Mouse (Mus musculus) stomach, embryonic 14.5 days (tissue): ENCODE results near the gene Tmem102. TPM values are rescaled to one million over a fixed set of nuclear protein-coding genes. Genes with fewer than 3 reads are reported as not detected.

ENCODE experiments used
- polyA plus RNA-seq: library from polyadenylated mRNA; unstranded; fragments of >200 nt; fragmentation: Nextera tagmentation; extraction: Ambion mirVana; gene quantifications from 2 replicates; pipeline ENCODE4 v1.2.1, GENCODE M21; 2014

Tmem102 gene
- polyA plus RNA-seq, 1 experiment from 2014 or later, result 12.2 TPM

Other genes starting within 250 kb of the Tmem102 start
- gene Efnb3, start 245.4 kb downstream of the Tmem102 start, polyA plus RNA-seq, result 5.5 and 5.7 TPM in 2 replicates
- gene Wrap53, start 225.4 kb downstream of the Tmem102 start, polyA plus RNA-seq, result 22.1 and 23.1 TPM in 2 replicates
- 155 and 163 TPM in 2 replicates for gene Trp53, start 225.3 kb downstream of the Tmem102 start, polyA plus RNA-seq
- gene Atp1b2, start 199.7 kb downstream of the Tmem102 start, polyA plus RNA-seq, result 8.8 and 10.0 TPM in 2 replicates
- not detected in 2 replicates for gene Shbg, start 187.7 kb downstream of the Tmem102 start, polyA plus RNA-seq
- 17.5 and 18.7 TPM in 2 replicates for gene Sat2, start 183.6 kb downstream of the Tmem102 start, polyA plus RNA-seq
- gene Fxr2, start 172.6 kb downstream of the Tmem102 start, polyA plus RNA-seq, result 20.9 and 26.0 TPM in 2 replicates
- gene Sox15, start 150.3 kb downstream of the Tmem102 start, polyA plus RNA-seq, result 4.1 and 4.7 TPM in 2 replicates
- 49.9 and 50.2 TPM in 2 replicates for gene Mpdu1, start 143.0 kb downstream of the Tmem102 start, polyA plus RNA-seq
- gene Cd68, start 139.5 kb downstream of the Tmem102 start, polyA plus RNA-seq, result 12.5 and 16.4 TPM in 2 replicates
- gene Eif4a1, start 133.2 kb downstream of the Tmem102 start, polyA plus RNA-seq, result 654 and 666 TPM in 2 replicates
- 88.1 and 102 TPM in 2 replicates for gene Senp3, start 123.5 kb downstream of the Tmem102 start, polyA plus RNA-seq
- gene Tnfsf13, start 119.8 kb downstream of the Tmem102 start, polyA plus RNA-seq, result 0.67 TPM in 1 of 2 replicates, not detected in the other
- gene Tnfsf12, start 109.8 kb downstream of the Tmem102 start, polyA plus RNA-seq, result 9.9 and 11.7 TPM in 2 replicates
- gene Tnfsfm13, start 109.5 kb downstream of the Tmem102 start, polyA plus RNA-seq, result 5.5 TPM in 2 replicates
- gene Polr2a, start 47.0 kb downstream of the Tmem102 start, polyA plus RNA-seq, result 39.3 and 43.6 TPM in 2 replicates
- gene Slc35g3, start 43.7 kb downstream of the Tmem102 start, polyA plus RNA-seq, result not detected in 2 replicates
- gene Zbtb4, start 39.7 kb downstream of the Tmem102 start, polyA plus RNA-seq, result 3.9 and 4.0 TPM in 2 replicates
- 6.7 and 7.5 TPM in 2 replicates for gene Chrnb1, start 9.7 kb downstream of the Tmem102 start, polyA plus RNA-seq
- gene Fgf11, start 3.8 kb downstream of the Tmem102 start, polyA plus RNA-seq, result 2.1 and 3.6 TPM in 2 replicates
- not detected in 2 replicates for gene Gm39566, start 9.7 kb upstream of the Tmem102 start, polyA plus RNA-seq
- not detected in 2 replicates for gene Spem2, start 12.8 kb upstream of the Tmem102 start, polyA plus RNA-seq
- 0.41 TPM in 1 of 2 replicates, not detected in the other for gene Spem1, start 16.6 kb upstream of the Tmem102 start, polyA plus RNA-seq
- gene Nlgn2, start 32.2 kb upstream of the Tmem102 start, polyA plus RNA-seq, result 10.6 and 11.9 TPM in 2 replicates
- gene Tmem256, start 32.9 kb upstream of the Tmem102 start, polyA plus RNA-seq, result 433 and 495 TPM in 2 replicates
- 102 and 110 TPM in 2 replicates for gene Plscr3, start 40.8 kb upstream of the Tmem102 start, polyA plus RNA-seq
- gene Tnk1, start 53.1 kb upstream of the Tmem102 start, polyA plus RNA-seq, result 11.1 TPM in 2 replicates
- not detected in 2 replicates for gene Tmem95, start 72.4 kb upstream of the Tmem102 start, polyA plus RNA-seq
- gene Kctd11, start 75.8 kb upstream of the Tmem102 start, polyA plus RNA-seq, result 5.0 and 5.3 TPM in 2 replicates
- 3.5 and 4.0 TPM in 2 replicates for gene Acap1, start 89.9 kb upstream of the Tmem102 start, polyA plus RNA-seq
- 8.5 and 10.4 TPM in 2 replicates for gene 2810408A11Rik, start 95.4 kb upstream of the Tmem102 start, polyA plus RNA-seq
- gene Neurl4, start 95.4 kb upstream of the Tmem102 start, polyA plus RNA-seq, result 12.6 and 12.7 TPM in 2 replicates
- gene Gps2, start 108.3 kb upstream of the Tmem102 start, polyA plus RNA-seq, result 71.3 and 80.0 TPM in 2 replicates
- gene Eif5a, start 116.3 kb upstream of the Tmem102 start, polyA plus RNA-seq, result 1,510 and 1,553 TPM in 2 replicates
- 6.6 and 8.9 TPM in 2 replicates for gene Ybx2, start 130.2 kb upstream of the Tmem102 start, polyA plus RNA-seq
- 31.3 and 31.5 TPM in 2 replicates for gene Slc2a4, start 142.6 kb upstream of the Tmem102 start, polyA plus RNA-seq
- gene Cldn7, start 159.2 kb upstream of the Tmem102 start, polyA plus RNA-seq, result 196 and 205 TPM in 2 replicates
- gene Ctdnep1, start 175.5 kb upstream of the Tmem102 start, polyA plus RNA-seq, result 27.2 and 29.5 TPM in 2 replicates
- 104 and 111 TPM in 2 replicates for gene Elp5, start 176.9 kb upstream of the Tmem102 start, polyA plus RNA-seq
- gene Gabarap, start 185.5 kb upstream of the Tmem102 start, polyA plus RNA-seq, result 496 and 523 TPM in 2 replicates
- gene Phf23, start 190.2 kb upstream of the Tmem102 start, polyA plus RNA-seq, result 40.2 and 47.9 TPM in 2 replicates
- gene Dvl2, start 195.0 kb upstream of the Tmem102 start, polyA plus RNA-seq, result 29.0 and 29.9 TPM in 2 replicates
- gene Acadvl, start 209.8 kb upstream of the Tmem102 start, polyA plus RNA-seq, result 61.3 and 62.7 TPM in 2 replicates
- gene Dlg4, start 211.3 kb upstream of the Tmem102 start, polyA plus RNA-seq, result 12.4 and 13.8 TPM in 2 replicates
- not detected in 2 replicates for gene Asgr1, start 248.5 kb upstream of the Tmem102 start, polyA plus RNA-seq